Mouse (Mus musculus) brain, embryonic 14.5 days (tissue): ENCODE results near the gene Tdp2. TPM values are rescaled to one million over a fixed set of nuclear protein-coding genes. Genes with fewer than 3 reads are reported as not detected.

Experiments
- DNase-seq: peaks from one replicate; pipeline ENCODE4 v3.0.0-alpha.2; 2011; ENCODE audit warnings: low read depth
- CTCF ChIP-seq: fragments of 200-500 bp; IDR thresholded peaks from 2 replicates; pipeline ENCODE4 v1.5.1; 2012; ENCODE audit warnings: inconsistent platforms, mild to moderate bottlenecking, moderate library complexity, borderline replicate concordance; ENCODE audit not compliant: insufficient read depth, insufficient read length; ENCODE audit errors: extremely low read depth
- POLR2A ChIP-seq: fragments of 200-500 bp; IDR thresholded peaks from 2 replicates; pipeline ENCODE4 v1.6.1; 2012; ENCODE audit warnings: mild to moderate bottlenecking, inconsistent platforms, borderline replicate concordance; ENCODE audit not compliant: poor library complexity, insufficient read depth, insufficient read length, severe bottlenecking; ENCODE audit errors: extremely low read depth
- polyA plus RNA-seq: library from polyadenylated mRNA; depleted of rRNA; stranded (reverse); fragments of >200 nt; gene quantifications from 2 replicates; pipeline ENCODE4 v1.2.3, GENCODE M21; 2012

Gene Tdp2
- polyA plus RNA-seq, 1 experiment = 46.8 TPM

- TF ChIP-seq CTCF (no peak), POLR2A (no peak)
- no peak for DNase-seq
Measured at GRCm38 (mm10) chr13:24852570-24852969, 21.1 kb downstream of the Tdp2 start.

- TF ChIP-seq POLR2A (no peak), CTCF (no peak)
- no peak for DNase-seq
Measured at GRCm38 (mm10) chr13:24859115-24859514, 27.6 kb downstream of the Tdp2 start.

DNA sequence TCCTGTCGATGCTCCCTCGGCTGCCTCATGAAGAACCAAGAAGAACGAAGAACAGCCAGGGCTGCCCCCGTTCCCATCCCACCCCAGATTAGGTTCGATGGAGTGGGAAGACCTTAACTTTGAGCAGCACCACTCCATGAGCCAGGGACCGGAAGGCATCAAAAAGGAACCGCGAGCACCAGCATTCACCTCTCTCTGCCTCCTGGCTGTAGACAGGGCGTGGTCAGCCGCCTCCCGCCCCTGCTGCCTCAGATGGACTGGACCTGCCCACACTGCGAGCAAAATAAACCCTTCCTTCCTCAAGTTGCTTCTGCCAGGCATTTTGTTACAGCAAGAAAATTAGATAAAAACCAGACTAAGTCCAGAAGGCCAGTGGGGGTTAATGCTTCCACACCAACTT is 29.6 kb downstream of the Tdp2 start:
- DNase-seq = no peak
- no peak for TF ChIP-seq CTCF
- TF ChIP-seq POLR2A = no peak

GRCm38 (mm10) chr13:24862021-24862420 is 30.5 kb downstream of the Tdp2 start:
- TF ChIP-seq POLR2A (no peak), CTCF (no peak)
- DNase-seq = peak; percentile 15

DNA sequence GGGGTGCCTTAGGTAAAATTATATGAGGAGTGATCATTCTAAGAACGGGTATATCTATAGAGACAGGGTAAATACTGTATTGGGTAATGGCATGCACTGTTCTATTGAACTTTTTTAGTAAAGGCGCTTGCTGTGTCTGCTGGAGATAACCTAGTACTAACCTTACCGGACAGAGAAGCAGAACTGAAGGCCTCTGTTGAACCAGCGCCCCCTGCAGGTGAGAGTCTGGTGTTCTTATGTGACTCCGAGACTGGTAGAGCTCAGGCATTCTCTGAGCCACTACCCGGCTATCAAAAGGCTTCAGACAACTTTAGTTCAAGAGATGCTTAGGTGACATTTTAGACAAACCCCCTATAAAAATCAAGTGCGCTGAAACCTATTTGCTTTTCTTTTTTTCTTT is 31.0 kb downstream of the Tdp2 start:
- DNase-seq = peak; percentile 12
- TF ChIP-seq CTCF (peak; percentile 27; the same call in 1 of the 2 replicates), POLR2A (no peak)

GRCm38 (mm10) chr13:24866430-24867402 is 35.2 kb downstream of the Tdp2 start:
- no peak for TF ChIP-seq CTCF
- no peak for TF ChIP-seq POLR2A
- no peak for DNase-seq

DNA sequence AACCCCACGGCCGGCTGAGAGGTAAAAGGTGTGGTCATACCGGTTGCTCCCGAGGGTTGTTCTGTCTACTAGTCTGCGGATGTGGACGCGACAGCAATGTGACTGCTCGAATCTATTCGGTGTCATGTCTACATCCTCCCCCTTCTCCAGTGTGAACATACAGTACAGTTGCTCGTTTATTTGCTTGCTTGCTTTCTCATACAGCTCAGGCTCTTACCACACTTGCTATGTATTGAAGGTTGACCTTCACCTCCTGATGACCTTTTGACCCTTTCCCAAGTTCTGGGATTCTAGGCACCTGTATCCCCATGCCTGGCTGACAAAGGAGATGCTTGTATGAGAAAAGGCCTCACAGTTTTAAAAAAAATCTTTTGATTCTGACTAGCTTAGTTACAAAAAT is 36.3 kb downstream of the Tdp2 start:
- no peak for TF ChIP-seq CTCF
- TF ChIP-seq POLR2A = no peak

DNA sequence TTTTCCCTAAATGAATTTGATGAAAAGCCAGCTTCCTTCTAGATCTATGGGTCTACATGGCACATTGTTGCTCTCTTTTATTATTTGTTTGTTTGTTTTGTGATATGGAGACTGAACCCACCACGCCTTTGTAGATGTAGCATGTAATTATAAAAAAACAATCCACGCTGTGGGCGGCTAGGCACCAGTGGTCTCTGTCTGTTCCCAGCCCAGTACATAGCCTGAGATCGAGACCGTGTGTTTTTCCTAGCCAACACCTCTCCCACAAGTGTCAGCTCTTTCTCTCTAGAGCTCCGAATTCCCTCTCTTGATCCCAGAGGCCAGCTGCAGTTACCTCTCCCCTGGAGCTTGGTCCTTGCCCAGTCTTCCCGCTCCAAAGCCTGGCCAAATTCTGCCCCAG is 36.8 kb downstream of the Tdp2 start:
- TF ChIP-seq CTCF = no peak
- TF ChIP-seq POLR2A = no peak
- no peak for DNase-seq

More for the DNA sequence above, 36.3 kb downstream of the Tdp2 start:
- no peak for DNase-seq

DNA sequence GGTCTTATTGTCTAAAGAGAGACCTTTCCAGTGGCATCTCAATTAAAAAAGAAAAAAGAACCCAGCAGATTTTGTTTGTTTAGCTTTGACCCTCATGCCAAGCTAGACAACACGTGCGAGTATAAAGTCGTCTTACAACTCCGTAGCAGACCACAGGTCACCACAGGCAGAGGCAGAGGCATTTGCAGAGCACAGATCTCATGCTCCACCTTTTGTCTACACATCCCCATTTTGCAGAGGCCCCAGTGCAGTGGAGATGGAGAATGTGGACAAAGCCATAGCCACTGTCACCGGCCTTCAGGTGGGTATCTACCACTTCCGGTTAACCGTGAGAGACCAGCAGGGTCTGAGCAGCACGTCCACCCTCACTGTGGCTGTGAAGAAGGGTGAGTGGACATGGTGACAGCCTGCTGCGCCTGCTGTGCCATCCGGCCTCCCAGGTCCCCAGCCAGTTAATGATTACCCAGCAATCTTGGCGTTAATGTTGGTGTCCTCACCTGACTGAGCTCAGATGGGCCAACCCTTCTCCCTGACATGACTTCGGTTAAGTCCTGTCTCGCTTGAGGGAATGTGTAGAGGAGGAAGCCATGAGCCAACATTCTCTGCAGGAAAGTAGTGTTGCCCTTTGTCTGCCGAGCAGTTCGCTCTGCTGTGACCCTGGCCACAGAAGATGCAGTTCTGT is 48.0 kb downstream of the Tdp2 start:
- no peak for DNase-seq
- TF ChIP-seq POLR2A (no peak), CTCF (no peak)

- no peak for DNase-seq
- no peak for TF ChIP-seq POLR2A
- no peak for TF ChIP-seq CTCF
Measured at GRCm38 (mm10) chr13:24880208-24880607, 48.7 kb downstream of the Tdp2 start.

- TF ChIP-seq CTCF = no peak
- no peak for TF ChIP-seq POLR2A
Measured at GRCm38 (mm10) chr13:24880704-24881103, 49.2 kb downstream of the Tdp2 start.

More at GRCm38 (mm10) chr13:24880704-24881103, 49.2 kb downstream of the Tdp2 start:
- no peak for DNase-seq
